Mouse (Mus musculus): Measurements from ENCODE around the gene Enkd1. TPM values are rescaled to one million over a fixed set of nuclear protein-coding genes. Genes with fewer than 3 reads are reported as not detected.
A peak's percentile ranks its signal among the peaks of the same experiment; 100 is the strongest.

Enkd1 gene
- polyA plus RNA-seq (2015; fragmentation: Nextera tagmentation; extraction: Ambion mirVana), result 12.5 and 13.3 TPM in 2 replicates

DNA sequence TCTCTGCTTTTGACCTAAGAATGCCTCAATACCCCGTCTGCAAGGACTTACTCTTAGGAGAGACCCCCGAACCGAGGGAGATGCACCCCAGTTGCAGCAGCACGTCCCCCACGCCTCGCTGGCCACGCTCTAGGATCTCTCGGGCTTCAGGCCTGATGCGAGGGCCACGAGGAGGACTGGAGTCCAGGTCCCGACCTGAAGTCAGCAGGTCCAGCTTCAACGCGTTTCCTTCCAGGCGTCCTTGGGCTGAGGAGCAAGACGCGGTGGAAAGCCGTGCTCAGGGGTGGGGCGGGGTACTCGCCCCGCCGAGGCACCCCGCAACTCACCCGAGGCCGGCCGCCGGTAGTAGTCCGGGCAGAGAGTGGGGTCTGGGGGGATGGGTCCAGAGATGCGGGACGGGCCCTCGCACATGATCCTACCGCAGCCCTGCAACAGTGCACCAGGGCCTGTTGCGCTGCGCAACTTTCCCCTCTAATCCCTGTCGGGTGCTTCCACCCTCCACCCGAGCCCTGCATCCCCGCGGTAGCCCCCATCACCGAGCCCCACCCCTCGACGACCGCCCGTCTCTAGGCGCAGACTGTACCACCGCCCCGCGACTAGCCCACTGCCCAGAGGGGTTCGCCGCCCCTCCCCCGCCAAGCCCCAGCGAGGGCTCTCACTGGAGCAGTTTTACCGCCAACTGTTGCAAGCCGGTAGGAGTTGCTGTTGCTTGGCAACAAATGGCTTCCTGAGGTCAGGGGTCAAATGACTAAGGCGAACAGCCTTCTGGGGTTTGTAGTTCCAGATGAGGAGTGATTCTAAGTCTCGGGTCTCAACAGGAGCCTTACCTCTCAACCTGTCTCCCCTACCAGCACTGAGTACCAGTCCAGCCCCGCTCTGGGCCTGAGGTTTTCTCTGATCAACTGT, at the start of gene Enkd1, which contains the start of gene 4933405L10Rik:
Gene Enkd1, minus strand, starts transcription at position 713 of the 906 bp plus-strand sequence.
Gene 4933405L10Rik, plus strand, starts transcription at position 158 of the 906 bp plus-strand sequence.
- peaks cover 16% of the 10 kb centered on the region for H3K36me3 ChIP-seq
- WGBS, result under 1% methylated on average over 55 of the region's 55 CpGs
- no peak within 1 kb of the TSS for H3K27ac ChIP-seq (replicated peaks)
- peak; percentile 74 for ATAC-seq (ENCODE audit: extremely low read depth, insufficient number of reproducible peaks, low FRiP score, low TSS enrichment)
- peak within 1 kb of the TSS; percentile 86 for H3K4me3 ChIP-seq
- H3K9ac ChIP-seq, result peak within 1 kb of the TSS; percentile 88
- no peaks in the 10 kb centered on the region for H3K9me3 ChIP-seq
- peaks cover 12% of the 10 kb centered on the region for H3K4me1 ChIP-seq
- H3K4me2 ChIP-seq, result peak within 1 kb of the TSS; percentile 99
- H3K27me3 ChIP-seq (replicated peaks), result no peaks in the 10 kb centered on the region

DNA sequence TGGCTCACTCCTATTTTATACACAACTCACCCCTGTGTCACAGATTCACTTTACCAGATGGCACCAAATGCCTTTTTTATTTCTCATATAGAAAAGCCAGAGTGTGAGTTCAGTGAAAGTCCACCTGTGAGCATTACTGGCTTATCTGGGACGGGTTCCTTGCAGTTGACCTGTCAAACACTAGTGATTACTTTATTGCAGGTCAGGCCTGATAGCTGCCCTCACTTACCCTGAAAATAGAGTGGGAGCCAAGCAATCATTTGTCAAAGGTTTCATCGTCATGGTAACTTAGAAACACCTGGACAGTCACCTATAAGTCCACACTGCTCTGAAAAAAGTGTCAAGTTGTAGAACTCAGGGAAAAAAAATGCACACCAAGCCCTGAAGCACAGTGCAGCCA, 46.7 kb upstream of the Enkd1 start:
- peaks cover 38% of the 10 kb centered on the region for H3K4me1 ChIP-seq
- H3K27ac ChIP-seq (replicated peaks), result no peak overlapping the region
- H3K9ac ChIP-seq, result no peak overlapping the region
- no peak for ATAC-seq (ENCODE audit: extremely low read depth, insufficient number of reproducible peaks, low FRiP score, low TSS enrichment)
- 70% methylated on average over 2 of the region's 2 CpGs for WGBS
- no peaks in the 10 kb centered on the region for H3K36me3 ChIP-seq
- no peak overlapping the region for H3K4me2 ChIP-seq
- no peak overlapping the region for H3K4me3 ChIP-seq
- H3K27me3 ChIP-seq (replicated peaks), result no peaks in the 10 kb centered on the region
- H3K9me3 ChIP-seq, result no peaks in the 10 kb centered on the region

DNA sequence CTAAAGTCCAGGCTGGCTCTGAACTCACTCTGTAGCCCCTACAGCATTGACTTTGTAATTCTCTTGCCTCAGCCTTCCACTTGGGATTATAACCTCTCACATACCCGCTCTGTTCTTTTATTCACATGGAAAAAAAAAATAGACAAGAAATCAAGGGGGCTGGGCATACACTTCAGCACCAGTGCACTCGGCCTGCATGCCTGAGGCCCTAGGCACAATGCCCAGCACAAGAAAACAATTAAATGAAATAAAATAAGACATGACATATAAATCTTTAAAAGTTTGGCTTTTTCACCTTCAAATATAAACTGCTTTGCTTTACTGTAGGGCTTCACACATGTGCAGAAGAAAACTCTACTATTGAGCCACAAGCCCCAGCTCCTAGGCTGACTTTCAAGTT, 45.9 kb upstream of the Enkd1 start:
- Histone ChIP-seq H3K9me3 (no peaks in the 10 kb centered on the region), H3K9ac (no peak overlapping the region), H3K27me3 (replicated peaks) (no peaks in the 10 kb centered on the region), H3K36me3 (no peaks in the 10 kb centered on the region), H3K4me1 (peaks cover 35% of the 10 kb centered on the region), H3K4me3 (no peak overlapping the region), H3K4me2 (no peak overlapping the region), H3K27ac (replicated peaks) (no peak overlapping the region)
- ATAC-seq (ENCODE audit: extremely low read depth, insufficient number of reproducible peaks, low FRiP score, low TSS enrichment), result no peak
- 76% methylated on average over 2 of the region's 2 CpGs for WGBS

DNA sequence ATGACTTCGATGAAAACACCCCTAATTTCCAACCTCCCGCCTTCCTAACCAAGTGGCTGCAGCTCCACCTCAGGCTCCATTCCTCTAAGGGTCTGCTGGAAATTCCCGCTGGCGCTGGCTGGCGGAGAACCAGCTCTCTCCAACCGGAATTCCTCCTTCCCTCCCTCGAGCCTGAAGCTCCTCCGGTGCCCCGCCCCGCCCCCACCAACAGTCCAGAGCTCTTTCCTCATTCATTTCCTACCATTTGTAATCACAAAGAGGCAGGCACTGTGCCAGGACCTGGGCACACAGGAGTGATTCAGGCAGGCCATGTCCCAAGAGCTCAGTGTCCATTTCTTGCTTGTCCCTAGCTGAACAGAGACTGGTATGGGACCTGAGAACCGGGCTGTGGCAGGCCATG, 42.6 kb upstream of the Enkd1 start:
- peak overlapping the region; percentile 23 for H3K4me3 ChIP-seq
- peak overlapping the region; percentile 57 for H3K4me2 ChIP-seq
- peak overlapping the region; percentile 80 for H3K27ac ChIP-seq (replicated peaks)
- no peaks in the 10 kb centered on the region for H3K27me3 ChIP-seq (replicated peaks)
- peaks cover 36% of the 10 kb centered on the region for H3K4me1 ChIP-seq
- H3K36me3 ChIP-seq, result no peaks in the 10 kb centered on the region
- 11% methylated on average over 11 of the region's 11 CpGs for WGBS
- peak; percentile 65; the same call in 1 of the 2 replicates for ATAC-seq (ENCODE audit: extremely low read depth, insufficient number of reproducible peaks, low FRiP score, low TSS enrichment)
- H3K9me3 ChIP-seq, result no peaks in the 10 kb centered on the region
- H3K9ac ChIP-seq, result peak overlapping the region; percentile 63

DNA sequence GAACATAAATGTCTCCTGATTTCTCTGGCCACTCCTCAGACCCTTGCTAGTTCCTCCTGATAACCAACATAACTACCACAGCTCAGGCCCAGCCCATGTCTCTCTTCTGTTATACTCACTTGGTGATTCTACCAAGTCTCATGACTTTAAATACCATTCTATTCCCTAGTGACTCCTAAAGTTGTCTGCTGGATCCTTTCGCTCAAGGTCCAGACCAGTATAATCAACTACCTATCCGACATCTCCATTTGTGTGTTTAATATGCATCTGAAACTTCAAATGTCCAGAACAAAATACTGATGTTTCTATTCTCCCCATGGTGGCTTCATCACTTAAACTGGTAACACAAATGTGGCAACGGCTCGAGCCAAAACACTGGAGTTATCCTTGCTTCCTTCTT, 35.3 kb upstream of the Enkd1 start:
- H3K27me3 ChIP-seq (replicated peaks), result no peaks in the 10 kb centered on the region
- no peak overlapping the region for H3K4me3 ChIP-seq
- H3K9me3 ChIP-seq, result no peaks in the 10 kb centered on the region
- H3K27ac ChIP-seq (replicated peaks), result no peak overlapping the region
- 73% methylated on average over 4 of the region's 4 CpGs for WGBS
- ATAC-seq (ENCODE audit: extremely low read depth, insufficient number of reproducible peaks, low FRiP score, low TSS enrichment), result no peak
- H3K4me1 ChIP-seq, result peaks cover 16% of the 10 kb centered on the region
- no peak overlapping the region for H3K9ac ChIP-seq
- no peak overlapping the region for H3K4me2 ChIP-seq
- H3K36me3 ChIP-seq, result no peaks in the 10 kb centered on the region; the same call in 1 of the 2 replicates

DNA sequence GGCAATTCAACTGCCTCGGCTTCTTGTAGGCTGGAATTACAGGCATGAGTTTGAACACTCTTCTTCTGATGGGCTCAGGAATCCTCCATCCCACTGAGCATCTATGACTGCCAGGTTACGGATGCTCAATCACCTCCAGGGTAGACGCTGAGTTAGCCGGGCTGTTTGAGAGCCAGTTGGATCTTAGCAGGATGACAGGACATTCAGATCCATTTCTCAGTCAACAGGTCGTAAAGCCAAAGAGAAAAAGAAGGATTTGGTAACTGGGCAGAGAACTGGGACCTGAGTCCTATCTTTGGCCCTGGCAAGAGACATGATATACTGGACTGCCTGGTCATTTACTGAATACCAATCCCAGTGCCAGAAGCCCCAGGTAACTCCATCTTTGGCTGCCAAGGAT, 31.2 kb upstream of the Enkd1 start:
- H3K9ac ChIP-seq, result no peak overlapping the region
- H3K4me2 ChIP-seq, result no peak overlapping the region
- ATAC-seq (ENCODE audit: extremely low read depth, insufficient number of reproducible peaks, low FRiP score, low TSS enrichment), result no peak
- H3K27me3 ChIP-seq (replicated peaks), result no peaks in the 10 kb centered on the region
- 0 out of 2 replicates have a peak, but pooled peaks cover 3% of the 10 kb centered on the region for H3K36me3 ChIP-seq
- WGBS, result 81% methylated on average over 5 of the region's 5 CpGs
- H3K4me1 ChIP-seq, result peaks cover 8% of the 10 kb centered on the region
- no peak overlapping the region for H3K27ac ChIP-seq (replicated peaks)
- no peak overlapping the region for H3K4me3 ChIP-seq
- no peaks in the 10 kb centered on the region for H3K9me3 ChIP-seq

DNA sequence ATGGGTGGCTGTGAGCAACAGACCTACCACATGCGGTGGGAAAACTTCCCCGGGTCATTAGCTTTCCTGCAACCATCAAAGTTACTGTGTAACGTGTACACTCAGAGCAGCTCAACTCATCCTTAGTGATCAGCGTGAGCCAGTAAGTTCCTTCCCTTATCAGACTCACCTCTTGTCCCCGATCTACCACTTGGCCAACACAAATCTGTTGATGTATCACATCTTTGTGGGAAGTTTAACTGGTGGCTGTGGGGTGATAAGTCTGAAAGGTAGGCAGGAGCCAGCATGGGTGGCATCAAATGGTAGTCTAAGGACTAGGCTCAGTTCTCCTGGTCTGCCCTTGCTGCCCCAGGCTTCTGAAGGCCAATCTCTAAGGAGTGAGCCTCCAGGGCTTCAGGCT, 24.2 kb upstream of the Enkd1 start:
- 86% methylated on average over 5 of the region's 5 CpGs for WGBS
- H3K27ac ChIP-seq (replicated peaks), result no peak overlapping the region
- no peak overlapping the region for H3K4me3 ChIP-seq
- ATAC-seq (ENCODE audit: extremely low read depth, insufficient number of reproducible peaks, low FRiP score, low TSS enrichment), result no peak
- H3K27me3 ChIP-seq (replicated peaks), result no peaks in the 10 kb centered on the region
- H3K9me3 ChIP-seq, result no peaks in the 10 kb centered on the region
- peaks cover 9% of the 10 kb centered on the region for H3K36me3 ChIP-seq
- no peak overlapping the region for H3K9ac ChIP-seq
- no peaks in the 10 kb centered on the region for H3K4me1 ChIP-seq
- H3K4me2 ChIP-seq, result no peak overlapping the region

DNA sequence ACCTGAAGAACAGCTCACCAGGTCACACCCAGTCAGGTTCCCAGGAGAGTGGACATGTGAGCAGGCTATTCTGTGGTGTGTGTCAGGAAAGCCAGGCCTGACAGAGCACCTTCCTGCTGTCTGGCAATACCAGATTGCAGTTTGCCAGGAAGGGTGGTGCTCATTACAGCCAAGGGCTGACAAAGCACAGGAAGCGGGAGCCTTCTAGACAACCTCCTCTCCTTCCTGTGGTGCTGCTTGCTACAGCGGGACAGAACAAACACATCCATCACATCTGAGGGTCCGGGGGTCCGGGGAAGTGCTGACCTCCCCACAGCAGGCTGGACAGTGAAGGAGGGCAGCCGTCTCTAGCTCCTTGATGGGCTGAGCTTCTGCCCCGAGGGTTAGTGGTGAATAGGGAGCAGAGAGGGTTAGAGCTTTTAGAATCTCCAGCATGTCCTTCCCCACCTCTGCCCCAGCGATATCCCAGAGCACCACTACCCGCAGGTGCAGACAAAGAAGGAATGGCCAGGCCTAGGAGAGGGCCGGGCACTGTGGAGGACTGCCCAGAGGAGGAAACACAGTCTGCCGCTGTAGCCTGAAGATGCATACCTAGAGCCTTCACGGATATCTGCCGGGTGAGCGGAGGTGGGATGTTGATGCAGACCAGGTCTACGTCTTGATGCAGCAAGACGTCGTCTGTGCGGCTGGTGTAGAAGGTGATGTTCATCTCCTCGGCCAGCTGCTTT, 19.6 kb upstream of the Enkd1 start:
- H3K9ac ChIP-seq, result no peak overlapping the region; the same call in 1 of the 2 replicates
- WGBS, result 69% methylated on average over 18 of the region's 18 CpGs
- peaks cover 29% of the 10 kb centered on the region for H3K36me3 ChIP-seq
- peak overlapping the region; percentile 18; the same call in 1 of the 2 replicates for H3K4me2 ChIP-seq
- H3K27ac ChIP-seq (replicated peaks), result peak overlapping the region; percentile 77
- no peaks in the 10 kb centered on the region for H3K27me3 ChIP-seq (replicated peaks)
- no peaks in the 10 kb centered on the region for H3K9me3 ChIP-seq
- peak; percentile 54; the same call in 1 of the 2 replicates for ATAC-seq (ENCODE audit: extremely low read depth, insufficient number of reproducible peaks, low FRiP score, low TSS enrichment)
- no peak overlapping the region for H3K4me3 ChIP-seq
- H3K4me1 ChIP-seq, result peaks cover 3% of the 10 kb centered on the region; the same call in 1 of the 2 replicates

DNA sequence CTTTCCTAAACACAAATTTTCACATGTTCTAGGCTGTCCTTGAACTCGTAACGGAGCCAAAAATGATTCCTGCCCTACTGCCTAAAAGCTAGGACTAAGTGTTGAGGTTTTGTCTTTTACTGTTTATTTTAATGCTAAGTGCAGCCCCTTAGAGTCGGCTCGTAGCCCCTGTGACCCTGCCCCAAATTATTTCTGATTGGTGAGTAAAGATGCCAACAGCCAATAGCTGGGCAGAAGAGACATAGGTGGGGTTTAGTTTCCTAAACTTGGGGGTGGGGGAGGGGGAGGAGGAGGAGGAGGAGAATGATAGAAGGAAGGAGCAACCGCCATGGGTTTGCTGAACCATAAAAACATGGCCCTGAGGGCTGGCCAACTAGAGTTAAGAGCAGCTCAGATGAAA, 17.7 kb upstream of the Enkd1 start:
- Histone ChIP-seq H3K27ac (replicated peaks) (no peak overlapping the region), H3K4me2 (no peak overlapping the region), H3K9me3 (no peaks in the 10 kb centered on the region), H3K9ac (no peak overlapping the region), H3K36me3 (peaks cover 29% of the 10 kb centered on the region), H3K27me3 (replicated peaks) (no peaks in the 10 kb centered on the region), H3K4me1 (peaks cover 3% of the 10 kb centered on the region; the same call in 1 of the 2 replicates), H3K4me3 (no peak overlapping the region)
- WGBS, result 70% methylated on average over 5 of the region's 5 CpGs
- ATAC-seq (ENCODE audit: extremely low read depth, insufficient number of reproducible peaks, low FRiP score, low TSS enrichment), result no peak

DNA sequence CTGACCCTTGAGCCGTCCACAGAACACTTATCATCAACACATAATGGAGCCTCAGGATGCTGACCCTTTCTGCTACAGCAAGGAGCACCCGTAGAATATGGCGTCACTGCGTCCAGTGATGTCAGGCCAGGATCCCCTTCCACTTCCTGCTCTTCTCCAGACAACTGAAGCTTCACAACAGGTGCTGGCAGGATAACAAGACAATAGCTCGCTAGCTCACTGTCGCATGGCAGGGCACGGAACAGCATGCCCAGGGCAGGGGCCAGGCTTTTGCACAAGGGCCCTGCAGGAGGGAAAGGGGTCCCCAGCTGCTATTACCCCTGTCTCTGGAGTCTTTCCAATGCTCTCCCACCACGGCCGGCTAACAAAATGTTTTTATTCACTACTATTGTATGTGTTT, 14.9 kb upstream of the Enkd1 start:
- WGBS, result 85% methylated on average over 9 of the region's 9 CpGs
- peaks cover 3% of the 10 kb centered on the region; the same call in 1 of the 2 replicates for H3K4me1 ChIP-seq
- H3K9ac ChIP-seq, result no peak overlapping the region
- H3K27ac ChIP-seq (replicated peaks), result no peak overlapping the region
- ATAC-seq (ENCODE audit: extremely low read depth, insufficient number of reproducible peaks, low FRiP score, low TSS enrichment), result no peak
- H3K4me3 ChIP-seq, result no peak overlapping the region
- H3K27me3 ChIP-seq (replicated peaks), result no peaks in the 10 kb centered on the region
- no peak overlapping the region for H3K4me2 ChIP-seq
- no peaks in the 10 kb centered on the region for H3K9me3 ChIP-seq
- H3K36me3 ChIP-seq, result peaks cover 27% of the 10 kb centered on the region

DNA sequence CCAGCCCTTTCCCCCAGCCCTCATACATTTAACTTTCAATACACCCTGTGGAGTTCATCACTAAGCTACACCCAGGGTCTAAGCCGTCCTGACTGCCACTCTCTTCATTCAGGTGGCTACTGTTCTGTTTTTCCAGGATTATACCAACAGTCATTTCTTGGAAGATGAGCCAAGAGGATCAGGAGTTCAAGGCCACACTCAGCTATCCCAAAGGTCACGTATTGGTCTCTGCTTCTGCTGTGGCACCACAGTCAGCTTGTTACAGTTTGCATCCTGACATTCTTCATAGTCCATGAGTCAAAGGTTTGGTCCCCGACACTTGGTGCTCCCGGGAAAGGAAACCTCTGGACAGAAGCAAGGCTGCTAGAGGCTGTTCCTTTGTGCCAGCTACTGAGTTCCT, 11.6 kb upstream of the Enkd1 start:
- H3K27me3 ChIP-seq (replicated peaks), result no peaks in the 10 kb centered on the region
- H3K4me1 ChIP-seq, result no peaks in the 10 kb centered on the region
- H3K36me3 ChIP-seq, result peaks cover 22% of the 10 kb centered on the region
- no peak for ATAC-seq (ENCODE audit: extremely low read depth, insufficient number of reproducible peaks, low FRiP score, low TSS enrichment)
- no peak overlapping the region for H3K4me2 ChIP-seq
- H3K9ac ChIP-seq, result no peak overlapping the region
- H3K4me3 ChIP-seq, result no peak overlapping the region
- no peak overlapping the region for H3K27ac ChIP-seq (replicated peaks)
- 78% methylated on average over 4 of the region's 4 CpGs for WGBS
- no peaks in the 10 kb centered on the region for H3K9me3 ChIP-seq

All from heart, embryonic 13.5 days (tissue).